Mouse (Mus musculus) neural tube, embryonic 15.5 days (tissue): ENCODE results near the gene Unc119. TPM values are rescaled to one million over a fixed set of nuclear protein-coding genes. Genes with fewer than 3 reads are reported as not detected.

Source experiments
- ATAC-seq: fragments of 200-750 bp; cut with Nextera tagmentation; 2 replicates; pipeline ENCODE4 v1.8.0; 2017; ENCODE audit warnings: mild to moderate bottlenecking, moderate TSS enrichment, moderate library complexity; ENCODE audit not compliant: low FRiP score
- H3K27ac ChIP-seq: fragments of 300-500 bp; sonication (generic); replicated peaks from 2 replicates; pipeline ENCODE4 v1.5.1; 2015; ENCODE audit warnings: mild to moderate bottlenecking, inconsistent platforms
- H3K27me3 ChIP-seq: fragments of 300-500 bp; sonication (generic); replicated peaks from 2 replicates; pipeline ENCODE4 v1.6.1; 2015; ENCODE audit warnings: inconsistent platforms
- H3K36me3 ChIP-seq: fragments of 300-500 bp; sonication (generic); 2 replicates; pipeline ENCODE4 v1.6.1; 2015; ENCODE audit warnings: inconsistent platforms
- H3K4me1 ChIP-seq: fragments of 300-500 bp; sonication (generic); 2 replicates; pipeline ENCODE4 v1.6.1; 2015; ENCODE audit warnings: inconsistent platforms
- H3K4me2 ChIP-seq: fragments of 300-500 bp; sonication (generic); 2 replicates; pipeline ENCODE4 v1.6.1; 2015; ENCODE audit warnings: inconsistent platforms, mild to moderate bottlenecking, moderate library complexity
- H3K4me3 ChIP-seq: fragments of 300-500 bp; sonication (generic); replicated peaks from 2 replicates; pipeline ENCODE4 v1.5.1; 2015; ENCODE audit warnings: mild to moderate bottlenecking, inconsistent platforms
- H3K9ac ChIP-seq: fragments of 300-500 bp; sonication (generic); replicated peaks from 2 replicates; pipeline ENCODE4 v1.6.1; 2015; ENCODE audit warnings: mild to moderate bottlenecking, inconsistent platforms
- H3K9me3 ChIP-seq: fragments of 300-500 bp; sonication (generic); replicated peaks from 2 replicates; pipeline ENCODE4 v1.6.1; 2016; ENCODE audit warnings: inconsistent platforms
- WGBS: fragments of 180-500 bp; shearing (Covaris S2); methylation state at CpG from one replicate; pipeline ENCODE4 v1.1.7; 2015; ENCODE audit warnings: mixed read lengths; 5-methylcytosine and 5-hydroxymethylcytosine counted together
- polyA plus RNA-seq: library from polyadenylated mRNA; unstranded; fragments of >200 nt; fragmentation: Nextera tagmentation; extraction: Ambion mirVana; gene quantifications from 2 replicates; pipeline ENCODE4 v1.2.1, GENCODE M21; 2015

Unc119 gene
- 84.3 and 88.3 TPM in 2 replicates for polyA plus RNA-seq

GRCm38 (mm10) chr11:78343381-78344327 lies at the start of gene Unc119:
Gene Unc119 (plus strand): TSS chr11:78343482.
- Histone ChIP-seq H3K27me3 (no peaks in the 10 kb centered on the region), H3K4me1 (peaks cover 35% of the 10 kb centered on the region), H3K4me3 (peak within 1 kb of the TSS; percentile 74), H3K9ac (peak within 1 kb of the TSS; percentile 82), H3K4me2 (peak within 1 kb of the TSS; percentile 78), H3K36me3 (peaks cover 35% of the 10 kb centered on the region), H3K27ac (peak within 1 kb of the TSS; percentile 92), H3K9me3 (no peaks in the 10 kb centered on the region)
- 1% methylated on average over 63 of the region's 66 CpGs for WGBS
- ATAC-seq: peak; percentile 88

- H3K9me3 ChIP-seq: no peaks in the 10 kb centered on the region
Measured at GRCm38 (mm10) chr11:78294585-78294984, 48.7 kb upstream of the Unc119 start.

GRCm38 (mm10) chr11:78300917-78301316 lies 42.4 kb upstream of the Unc119 start:
- Histone ChIP-seq H3K4me3 (peak overlapping the region; percentile 54), H3K27me3 (no peaks in the 10 kb centered on the region), H3K9me3 (no peaks in the 10 kb centered on the region), H3K9ac (peak overlapping the region; percentile 56), H3K4me2 (peak overlapping the region; percentile 100), H3K36me3 (no peaks in the 10 kb centered on the region), H3K27ac (peak overlapping the region; percentile 64), H3K4me1 (peaks cover 11% of the 10 kb centered on the region)
- ATAC-seq: 0 out of 2 replicates have a peak, but pooled peaks have one; percentile 29
- 68% methylated on average over 7 of the region's 7 CpGs for WGBS

More at GRCm38 (mm10) chr11:78294585-78294984, 48.7 kb upstream of the Unc119 start:
- H3K27me3 ChIP-seq: no peaks in the 10 kb centered on the region
- no peak overlapping the region for H3K27ac ChIP-seq
- no peak overlapping the region for H3K9ac ChIP-seq
- no peak for ATAC-seq
- no peaks in the 10 kb centered on the region for H3K4me1 ChIP-seq
- H3K4me3 ChIP-seq: no peak overlapping the region
- 96% methylated on average over 6 of the region's 6 CpGs for WGBS
- H3K4me2 ChIP-seq: no peak overlapping the region
- H3K36me3 ChIP-seq: peaks cover 37% of the 10 kb centered on the region

GRCm38 (mm10) chr11:78301357-78302084 lies 41.8 kb upstream of the Unc119 start, which contains the start of gene Spag5:
Gene Spag5 (plus strand): TSS chr11:78301529.
- Histone ChIP-seq H3K9me3 (no peaks in the 10 kb centered on the region), H3K4me3 (peak within 1 kb of the TSS; percentile 54), H3K4me2 (peak within 1 kb of the TSS; percentile 100), H3K9ac (peak within 1 kb of the TSS; percentile 56), H3K4me1 (peaks cover 11% of the 10 kb centered on the region), H3K27me3 (no peaks in the 10 kb centered on the region), H3K27ac (peak within 1 kb of the TSS; percentile 64), H3K36me3 (no peaks in the 10 kb centered on the region)
- under 1% methylated on average over 49 of the region's 49 CpGs for WGBS
- ATAC-seq: peak; percentile 99

GRCm38 (mm10) chr11:78305272-78305671 lies 38.0 kb upstream of the Unc119 start:
- Histone ChIP-seq H3K36me3 (no peaks in the 10 kb centered on the region), H3K4me3 (no peak overlapping the region), H3K9me3 (no peaks in the 10 kb centered on the region), H3K27ac (no peak overlapping the region), H3K4me2 (no peak overlapping the region), H3K4me1 (peaks cover 11% of the 10 kb centered on the region), H3K27me3 (no peaks in the 10 kb centered on the region), H3K9ac (no peak overlapping the region)
- WGBS: 95% methylated on average over 4 of the region's 4 CpGs
- ATAC-seq: no peak

GRCm38 (mm10) chr11:78310861-78311511 lies 32.3 kb upstream of the Unc119 start:
- WGBS: 76% methylated on average over 8 of the region's 8 CpGs
- Histone ChIP-seq H3K36me3 (no peaks in the 10 kb centered on the region), H3K9ac (no peak overlapping the region), H3K4me3 (no peak overlapping the region), H3K27ac (no peak overlapping the region), H3K4me1 (no peaks in the 10 kb centered on the region), H3K27me3 (no peaks in the 10 kb centered on the region), H3K4me2 (no peak overlapping the region), H3K9me3 (no peaks in the 10 kb centered on the region)
- ATAC-seq: peak; percentile 47; the same call in 1 of the 2 replicates

- Histone ChIP-seq H3K4me3 (no peak overlapping the region), H3K4me2 (no peak overlapping the region), H3K36me3 (no peaks in the 10 kb centered on the region), H3K27me3 (no peaks in the 10 kb centered on the region), H3K4me1 (no peaks in the 10 kb centered on the region), H3K9me3 (no peaks in the 10 kb centered on the region), H3K27ac (no peak overlapping the region), H3K9ac (no peak overlapping the region)
- 100% methylated on average over 2 of the region's 2 CpGs for WGBS
- ATAC-seq: no peak
Measured at GRCm38 (mm10) chr11:78313662-78314061, 29.6 kb upstream of the Unc119 start.

- no peak overlapping the region for H3K4me3 ChIP-seq
- no peak overlapping the region for H3K27ac ChIP-seq
- WGBS: 82% methylated on average over 2 of the region's 2 CpGs
- H3K4me1 ChIP-seq: peaks cover 12% of the 10 kb centered on the region
- ATAC-seq: no peak
- no peak overlapping the region for H3K9ac ChIP-seq
- no peaks in the 10 kb centered on the region for H3K27me3 ChIP-seq
- H3K4me2 ChIP-seq: no peak overlapping the region
- no peaks in the 10 kb centered on the region for H3K9me3 ChIP-seq
- no peaks in the 10 kb centered on the region for H3K36me3 ChIP-seq
Measured at GRCm38 (mm10) chr11:78318411-78318810, 24.9 kb upstream of the Unc119 start.

- Histone ChIP-seq H3K36me3 (no peaks in the 10 kb centered on the region), H3K4me1 (peaks cover 21% of the 10 kb centered on the region), H3K27ac (peak overlapping the region; percentile 82), H3K9me3 (no peaks in the 10 kb centered on the region), H3K9ac (no peak overlapping the region), H3K27me3 (no peaks in the 10 kb centered on the region), H3K4me3 (peak overlapping the region; percentile 32; the same call in 1 of the 2 replicates), H3K4me2 (peak overlapping the region; percentile 52)
- peak; percentile 71 for ATAC-seq
- 64% methylated on average over 2 of the region's 2 CpGs for WGBS
Measured at GRCm38 (mm10) chr11:78322076-78322831, 21.0 kb upstream of the Unc119 start.

GRCm38 (mm10) chr11:78322860-78323259 lies 20.4 kb upstream of the Unc119 start, which contains the start of gene Aldoc:
Gene Aldoc (plus strand): TSS chr11:78322968.
- Histone ChIP-seq H3K9me3 (no peaks in the 10 kb centered on the region), H3K27me3 (no peaks in the 10 kb centered on the region), H3K36me3 (no peaks in the 10 kb centered on the region), H3K27ac (peak within 1 kb of the TSS; percentile 82), H3K4me2 (peak within 1 kb of the TSS; percentile 52), H3K9ac (peak within 1 kb of the TSS; percentile 34), H3K4me1 (peaks cover 21% of the 10 kb centered on the region), H3K4me3 (peak within 1 kb of the TSS; percentile 32)
- 6% methylated on average over 15 of the region's 15 CpGs for WGBS
- peak; percentile 91 for ATAC-seq
